8 mouse cellular contexts compared by ENCODE assay signal in genomic region chr1:71814141-71814540, GRCm38 (mm10).
"Had no signal": no experiment of that assay in that cellular context is flagged by ENCODE, and none has a peak within 500 bp of the region (broad histone marks: within the 10 kb centered on the region; RNA-seq: fewer than 3 reads in every experiment).

No protein-coding gene starts in this region.

- DNase-seq: kidney, postnatal 25 days; layer of hippocampus, postnatal 36 days; liver; liver, embryonic 13.5 days; liver, postnatal 0 days; lung, postnatal 14 days; right cerebral cortex, postnatal 14 days; thymus, postnatal 36 days had no signal
